Mouse (Mus musculus): ENCODE results near the gene Cgrrf1.

Gene Cgrrf1

GRCm38 (mm10) chr14:46827430-46827829, 4.5 kb upstream of the Cgrrf1 start:
- DNase-seq = no peak

- no peak for DNase-seq
Observed at GRCm38 (mm10) chr14:46831295-46831694, 630 bp upstream of the Cgrrf1 start.

- no peak for DNase-seq
Observed at GRCm38 (mm10) chr14:46832354-46833272, 688 bp downstream of the Cgrrf1 start.

GRCm38 (mm10) chr14:46839326-46839725, 7.4 kb downstream of the Cgrrf1 start:
- no peak for DNase-seq

GRCm38 (mm10) chr14:46845706-46846105, 13.8 kb downstream of the Cgrrf1 start:
- DNase-seq = no peak

- DNase-seq = no peak
Observed at GRCm38 (mm10) chr14:46848063-46848590, 16.2 kb downstream of the Cgrrf1 start.

GRCm38 (mm10) chr14:46848736-46849135, 16.8 kb downstream of the Cgrrf1 start:
- DNase-seq = no peak

- no peak for DNase-seq
Observed at GRCm38 (mm10) chr14:46849769-46850168, 17.8 kb downstream of the Cgrrf1 start.

GRCm38 (mm10) chr14:46853677-46854076, 21.8 kb downstream of the Cgrrf1 start:
- no peak for DNase-seq

- DNase-seq = no peak
Observed at GRCm38 (mm10) chr14:46862922-46863321, 31.0 kb downstream of the Cgrrf1 start.

GRCm38 (mm10) chr14:46880935-46881334, 49.0 kb downstream of the Cgrrf1 start:
- DNase-seq = peak; percentile 10 to 42

- DNase-seq = peak in 1 of 2 experiments; percentile 11
Observed at GRCm38 (mm10) chr14:46881581-46882430, 49.9 kb downstream of the Cgrrf1 start.

- peak; percentile 25 to 33 for DNase-seq
Observed at GRCm38 (mm10) chr14:46882431-46883067, 50.6 kb downstream of the Cgrrf1 start, which contains the start of gene Samd4. Gene Samd4, plus strand, starts transcription at chr14:46882854.

GRCm38 (mm10) chr14:46883068-46883870, 51.3 kb downstream of the Cgrrf1 start:
- DNase-seq = peak in 1 of 2 experiments; percentile 13

- DNase-seq = peak; percentile 8 to 18
Observed at GRCm38 (mm10) chr14:46883871-46884441, 52.0 kb downstream of the Cgrrf1 start.

- peak in 1 of 2 experiments; percentile 23 for DNase-seq
Observed at GRCm38 (mm10) chr14:46884701-46885428, 52.9 kb downstream of the Cgrrf1 start.

- DNase-seq = no peak
Observed at GRCm38 (mm10) chr14:46885429-46885755, 53.5 kb downstream of the Cgrrf1 start.

GRCm38 (mm10) chr14:46885891-46886301, 54.0 kb downstream of the Cgrrf1 start:
- DNase-seq = no peak

GRCm38 (mm10) chr14:46889096-46889495, 57.2 kb downstream of the Cgrrf1 start:
- no peak for DNase-seq

GRCm38 (mm10) chr14:46893961-46894360, 62.0 kb downstream of the Cgrrf1 start:
- no peak for DNase-seq

GRCm38 (mm10) chr14:46897953-46898352, 66.0 kb downstream of the Cgrrf1 start:
- no peak for DNase-seq
